Mouse (Mus musculus) duodenum, adult 2 months (tissue): Measurements from ENCODE around the gene Dusp28. TPM values are rescaled to one million over a fixed set of nuclear protein-coding genes. Genes with fewer than 3 reads are reported as not detected.

ENCODE experiments used
- polyA plus RNA-seq: library from polyadenylated mRNA; depleted of rRNA; stranded (reverse); fragments of >200 nt; gene quantifications from 2 replicates; pipeline ENCODE4 v1.2.3, GENCODE M21; 2012; ENCODE audit warnings: low replicate concordance; rRNA removed

Gene Dusp28
- 23.9 and 44.8 TPM in 2 replicates for polyA plus RNA-seq

DNA sequence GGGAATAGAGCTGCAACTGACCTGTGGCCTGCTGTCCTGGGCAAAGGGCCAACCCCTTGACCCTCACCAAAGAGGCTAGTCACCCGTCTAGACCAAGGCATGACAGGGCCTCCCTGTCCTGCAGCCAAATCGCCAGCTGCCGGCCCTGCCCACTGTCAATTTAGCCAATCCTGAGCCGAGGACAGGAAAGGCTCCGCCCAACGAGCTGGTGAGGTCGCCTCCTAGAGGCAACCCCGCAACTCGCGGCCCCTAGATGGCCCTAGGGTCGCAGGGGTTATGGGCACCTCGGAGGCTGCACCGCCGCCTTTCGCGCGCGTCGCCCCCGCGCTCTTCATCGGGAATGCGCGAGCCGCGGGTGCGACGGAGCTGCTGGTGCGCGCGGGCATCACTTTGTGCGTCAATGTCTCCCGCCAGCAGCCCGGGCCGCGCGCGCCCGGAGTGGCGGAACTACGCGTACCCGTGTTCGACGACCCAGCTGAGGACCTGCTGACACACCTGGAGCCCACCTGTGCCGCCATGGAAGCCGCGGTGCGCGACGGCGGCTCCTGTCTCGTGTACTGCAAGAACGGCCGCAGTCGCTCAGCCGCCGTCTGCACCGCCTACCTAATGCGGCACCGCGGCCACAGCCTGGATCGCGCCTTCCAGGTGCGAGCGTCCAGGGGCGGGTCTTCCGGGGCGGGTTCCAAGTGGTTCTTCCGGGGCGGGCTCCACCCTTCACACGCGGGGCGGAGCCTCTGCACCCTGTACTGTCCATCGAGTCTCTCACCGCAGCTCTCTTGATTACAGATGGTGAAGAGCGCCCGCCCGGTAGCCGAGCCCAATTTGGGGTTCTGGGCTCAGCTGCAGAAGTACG, at the start of gene Dusp28:
Gene Dusp28, plus strand, starts transcription at position 203 of the 853 bp plus-strand sequence.

DNA sequence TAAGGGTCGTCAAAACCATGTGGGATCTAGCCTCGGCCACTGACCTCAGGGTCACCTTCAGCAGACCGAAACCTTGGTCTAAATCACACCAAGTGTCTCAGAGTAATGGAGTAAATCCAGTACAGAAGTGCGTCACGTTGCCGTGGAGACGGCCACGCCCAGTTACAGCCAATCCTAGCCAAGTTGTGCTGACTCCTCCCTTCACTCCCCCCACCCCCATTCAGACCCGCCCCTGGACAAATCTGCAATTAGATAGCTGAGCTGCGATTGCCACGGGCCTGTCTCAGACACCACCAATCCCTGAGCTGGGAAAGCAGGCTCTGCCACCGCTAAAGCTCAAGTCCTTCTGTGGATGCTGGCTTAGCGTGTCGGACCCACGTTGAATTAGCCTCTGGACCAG, 4.0 kb upstream of the Dusp28 start, which contains the start of gene Ankmy1:
Gene Ankmy1, minus strand, starts transcription at position 121 of the 400 bp plus-strand sequence.

DNA sequence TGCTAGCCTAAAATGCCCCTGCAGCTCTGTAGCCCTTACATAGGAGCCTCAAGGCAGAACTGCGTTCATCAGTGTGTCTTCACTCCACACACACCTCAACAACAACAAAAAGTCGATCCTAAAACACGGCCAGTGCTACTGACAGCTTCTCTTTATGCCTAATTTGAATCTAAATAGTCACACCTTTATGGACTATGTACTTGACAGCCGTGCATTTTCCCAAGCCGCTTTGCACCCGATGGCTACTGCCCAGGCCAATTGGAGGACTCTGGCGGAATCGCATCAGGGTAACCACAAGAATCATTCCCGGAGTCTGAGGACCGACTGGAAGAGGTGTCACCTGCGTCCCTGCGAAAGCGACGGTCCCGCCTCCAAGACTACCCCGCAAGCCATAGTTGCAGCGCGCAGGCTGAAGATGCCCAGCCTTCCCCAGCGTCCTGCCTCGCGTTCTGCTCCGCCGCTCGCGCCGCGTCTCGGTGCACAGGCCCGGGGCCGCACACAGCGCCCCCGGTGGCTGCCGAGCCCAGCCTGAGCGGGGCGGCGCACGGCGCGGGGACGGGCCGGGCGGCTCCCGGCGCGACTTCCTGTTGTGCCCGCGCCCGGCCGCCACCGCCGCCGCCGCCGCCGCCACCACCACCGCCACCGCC, 3.6 kb downstream of the Dusp28 start, which contains the start of gene Rnpepl1:
Gene Rnpepl1, plus strand, starts transcription at position 545 of the 647 bp plus-strand sequence.

DNA sequence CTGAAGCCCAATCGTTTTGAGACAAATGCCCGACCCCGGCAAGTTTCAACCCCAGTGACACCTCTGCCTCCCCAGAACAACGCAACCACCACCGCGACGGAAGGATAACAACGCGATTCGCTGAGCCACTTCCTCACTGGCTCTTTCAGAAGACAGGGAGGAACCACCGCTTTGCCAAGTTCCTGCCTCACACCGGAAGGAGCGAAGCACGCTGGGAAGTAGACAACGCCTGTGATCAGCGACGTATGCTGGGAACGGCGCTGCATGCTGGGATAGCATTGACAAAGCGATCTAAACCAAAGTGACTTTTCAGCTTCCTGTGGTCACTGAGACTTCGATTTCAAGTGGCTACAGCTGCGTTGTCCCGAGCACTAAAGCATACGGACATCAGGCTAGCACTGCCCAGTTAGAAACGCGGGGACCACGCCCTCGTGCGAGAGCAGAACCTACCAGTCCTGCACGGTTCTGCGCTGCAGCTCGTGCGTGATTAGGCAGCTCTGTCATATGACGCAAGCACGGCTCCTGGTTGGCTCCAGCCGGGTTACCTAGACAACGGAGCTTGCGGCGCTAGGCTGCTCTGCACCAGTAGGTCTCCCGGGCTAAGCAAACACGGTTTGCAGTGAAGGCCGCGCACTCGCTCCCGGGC, 27.5 kb downstream of the Dusp28 start, which contains the start of gene Capn10:
Gene Capn10, plus strand, starts transcription at position 195 of the 646 bp plus-strand sequence.

DNA sequence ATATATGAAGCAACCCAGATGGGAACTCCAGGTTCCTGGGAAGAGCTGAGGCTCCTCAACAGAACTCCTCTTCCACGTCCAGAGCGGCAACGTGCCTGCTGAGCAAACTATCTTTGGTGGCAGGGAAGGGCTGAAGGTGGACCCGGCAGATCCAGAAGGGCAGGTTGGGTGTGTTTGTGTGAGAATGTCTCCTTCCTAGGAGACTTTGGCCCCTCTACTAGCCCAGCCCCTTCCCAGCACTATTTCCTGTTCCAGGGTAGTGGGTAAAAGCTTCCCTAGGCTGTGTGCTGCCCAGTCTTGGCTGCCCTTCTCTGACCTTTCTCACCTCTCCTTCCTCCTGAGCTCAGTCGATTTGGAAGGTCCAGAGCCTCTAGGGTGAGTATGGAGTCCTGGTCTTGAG, 43.8 kb downstream of the Dusp28 start, which contains the start of gene Gpr35:
Gene Gpr35, plus strand, starts transcription at position 259 of the 400 bp plus-strand sequence.

Other genes with a start within 250 kb of the Dusp28 start
- gene Gpc1, start 75.3 kb upstream of the Dusp28 start, polyA plus RNA-seq, result 6.4 and 7.5 TPM in 2 replicates
- gene Ankmy1, start 4.1 kb upstream of the Dusp28 start, polyA plus RNA-seq, result not detected in 2 replicates
- gene Rnpepl1, start 3.8 kb downstream of the Dusp28 start, polyA plus RNA-seq, result 331 and 518 TPM in 2 replicates
- gene Capn10, start 27.4 kb downstream of the Dusp28 start, polyA plus RNA-seq, result 27.0 and 42.0 TPM in 2 replicates
- 17.9 and 25.5 TPM in 2 replicates for gene Gpr35, start 43.9 kb downstream of the Dusp28 start, polyA plus RNA-seq
- 32.3 TPM in 1 of 2 replicates, not detected in the other for gene Aqp12, start 99.4 kb downstream of the Dusp28 start, polyA plus RNA-seq
- 1.1 and 2.4 TPM in 2 replicates for gene Kif1a, start 195.0 kb downstream of the Dusp28 start, polyA plus RNA-seq
- gene Agxt, start 228.3 kb downstream of the Dusp28 start, polyA plus RNA-seq, result 0.58 and 0.62 TPM in 2 replicates